Mouse (Mus musculus) CH12.LX (cell line): Measurements from ENCODE around the gene Ifna2. TPM values are rescaled to one million over a fixed set of nuclear protein-coding genes. Genes with fewer than 3 reads are reported as not detected.

Experiments
- DNase-seq: peaks from one replicate; pipeline ENCODE4 v3.0.0-alpha.2; 2013; ENCODE audit errors: extremely low read depth
- H3K27ac ChIP-seq: 2 replicates; pipeline ENCODE4 v1.5.1; 2012; ENCODE audit warnings: low read depth, mild to moderate bottlenecking, control low read depth, moderate library complexity; ENCODE audit not compliant: insufficient read depth
- H3K27me3 ChIP-seq: replicated peaks from 2 replicates; pipeline ENCODE3; 2012; ENCODE audit warnings: inconsistent platforms
- H3K36me3 ChIP-seq, 2 experiments: replicated peaks in 1 of 2; 2 replicates each; pipeline versions ENCODE3 to v1.6.1; 2012; ENCODE audit warnings: inconsistent platforms in 1 of 2, low read length in 1 of 2, mild to moderate bottlenecking in 1 of 2, mixed read lengths in 1 of 2, moderate library complexity in 1 of 2; ENCODE audit not compliant: control insufficient read depth in 1 of 2, insufficient read depth in 1 of 2
- H3K4me1 ChIP-seq, 2 experiments: 2 replicates each; pipeline ENCODE4 v1.6.1; 2012; ENCODE audit warnings: inconsistent platforms in 1 of 2, moderate library complexity in 1 of 2; ENCODE audit not compliant: insufficient read depth in 2 of 2, control insufficient read depth in 1 of 2
- H3K4me2 ChIP-seq: 2 replicates; pipeline ENCODE4 v1.6.1; 2012; ENCODE audit warnings: low read depth, mild to moderate bottlenecking, control low read depth; ENCODE audit not compliant: poor library complexity, insufficient read depth, severe bottlenecking
- H3K4me3 ChIP-seq, 3 experiments: fragments of 150-350 bp in 1 of 3; sonication (generic) in 1 of 3; replicated peaks in 1 of 3; 2 replicates each; pipeline versions ENCODE3 to v1.5.1; 2011 to 2012; ENCODE audit warnings: low read depth in 2 of 3, low read length in 2 of 3, mild to moderate bottlenecking in 2 of 3, moderate library complexity in 2 of 3, control low read depth in 1 of 3, improper control_type of control experiment in 1 of 3, inconsistent platforms in 1 of 3, mixed read lengths in 1 of 3; ENCODE audit not compliant: poor library complexity in 1 of 3
- H3K79me2 ChIP-seq: replicated peaks from 2 replicates; pipeline ENCODE4 v1.6.1; 2012; ENCODE audit warnings: mild to moderate bottlenecking, moderate library complexity; ENCODE audit not compliant: control insufficient read depth, poor library complexity, insufficient read depth, severe bottlenecking; ENCODE audit errors: extremely low read depth
- H3K9ac ChIP-seq: 2 replicates; pipeline ENCODE4 v1.6.1; 2012; ENCODE audit warnings: low read depth, mild to moderate bottlenecking, control low read depth, moderate library complexity; ENCODE audit not compliant: insufficient read depth
- H3K9me3 ChIP-seq: replicated peaks from 2 replicates; pipeline ENCODE3; 2012; ENCODE audit warnings: low read length, inconsistent platforms, mixed read lengths
- BHLHE40 ChIP-seq: IDR thresholded peaks from 2 replicates; pipeline ENCODE4 v1.6.1; 2011; ENCODE audit warnings: mild to moderate bottlenecking, low read depth, low read length, improper control_type of control experiment
- CHD2 ChIP-seq: IDR thresholded peaks from 2 replicates; pipeline ENCODE4 v1.6.1; 2011; ENCODE audit warnings: low read length, improper control_type of control experiment
- CTCF ChIP-seq, 2 experiments: IDR thresholded peaks in 1 of 2; conservative IDR thresholded peaks in 1 of 2; 2 replicates each; pipeline ENCODE4 v1.5.1; 2011 to 2012; ENCODE audit warnings: low read depth in 2 of 2, low read length in 2 of 2, improper control_type of control experiment in 1 of 2, inconsistent platforms in 1 of 2, mild to moderate bottlenecking in 1 of 2, moderate library complexity in 1 of 2
- EP300 ChIP-seq: IDR thresholded peaks from 2 replicates; pipeline ENCODE4 v1.6.1; 2011; ENCODE audit warnings: low read length, improper control_type of control experiment
- GABPA ChIP-seq: IDR thresholded peaks from 2 replicates; pipeline ENCODE4 v1.6.1; 2012; ENCODE audit warnings: low read depth, low read length, improper control_type of control experiment, inconsistent platforms; ENCODE audit not compliant: insufficient replicate concordance
- HCFC1 ChIP-seq: IDR thresholded peaks from 2 replicates; pipeline ENCODE4 v1.6.1; 2012; ENCODE audit warnings: low read depth, mild to moderate bottlenecking, inconsistent platforms, low read length, improper control_type of control experiment
- MAFK ChIP-seq: IDR thresholded peaks from 2 replicates; pipeline ENCODE4 v1.6.1; 2011; ENCODE audit warnings: low read length, improper control_type of control experiment; ENCODE audit not compliant: insufficient replicate concordance
- MAX ChIP-seq: IDR thresholded peaks from 2 replicates; pipeline ENCODE4 v1.6.1; 2011; ENCODE audit warnings: low read length, improper control_type of control experiment
- MAZ ChIP-seq: IDR thresholded peaks from 2 replicates; pipeline ENCODE4 v1.6.1; 2012; ENCODE audit warnings: low read depth, mild to moderate bottlenecking, inconsistent platforms, low read length, improper control_type of control experiment, moderate library complexity
- MEF2A ChIP-seq: IDR thresholded peaks from 2 replicates; pipeline ENCODE4 v1.6.1; 2014; ENCODE audit warnings: low read depth, mild to moderate bottlenecking, inconsistent platforms, low read length, improper control_type of control experiment, borderline replicate concordance
- MXI1 ChIP-seq: IDR thresholded peaks from 2 replicates; pipeline ENCODE4 v1.6.1; 2011; ENCODE audit warnings: mild to moderate bottlenecking, low read depth, low read length, improper control_type of control experiment
- PAX5 ChIP-seq: IDR thresholded peaks from 2 replicates; pipeline ENCODE4 v1.6.1; 2012; ENCODE audit warnings: low read length, inconsistent platforms, mixed read lengths
- POLR2A ChIP-seq: IDR thresholded peaks from 2 replicates; pipeline ENCODE4 v1.6.1; 2011; ENCODE audit warnings: low read depth, mild to moderate bottlenecking, improper control_type of control experiment, low read length
- POLR2AphosphoS2 ChIP-seq: IDR thresholded peaks from 2 replicates; pipeline ENCODE4 v1.6.1; 2011; ENCODE audit warnings: low read depth, low read length, improper control_type of control experiment
- SIN3A ChIP-seq: IDR thresholded peaks from 2 replicates; pipeline ENCODE4 v1.6.1; 2012; ENCODE audit warnings: low read length, improper control_type of control experiment, inconsistent platforms
- SMC3 ChIP-seq: IDR thresholded peaks from 2 replicates; pipeline ENCODE4 v1.6.1; 2011; ENCODE audit warnings: low read depth, low read length, improper control_type of control experiment
- TCF12 ChIP-seq: IDR thresholded peaks from 2 replicates; pipeline ENCODE4 v1.6.1; 2014; ENCODE audit warnings: low read depth, mild to moderate bottlenecking, inconsistent platforms, low read length, improper control_type of control experiment
- USF2 ChIP-seq: conservative IDR thresholded peaks from 2 replicates; pipeline ENCODE4 v1.6.1; 2011; ENCODE audit warnings: low read depth, low read length, improper control_type of control experiment
- ZKSCAN1 ChIP-seq: IDR thresholded peaks from 2 replicates; pipeline ENCODE4 v1.6.1; 2012; ENCODE audit warnings: low read depth, inconsistent platforms, low read length, improper control_type of control experiment, borderline replicate concordance
- ZMIZ1 ChIP-seq: IDR thresholded peaks from 2 replicates; pipeline ENCODE4 v1.6.1; 2012; ENCODE audit warnings: low read depth, mild to moderate bottlenecking, inconsistent platforms, low read length, improper control_type of control experiment
- dilution Hi-C: fragments of 300-500 bp; cut with MboI; formaldehyde crosslinking; loops from 2 replicates; pipeline ENCODE4 v1.14.3; 2020; ENCODE audit warnings: low sequenced_read_pairs; ENCODE audit not compliant: extremely low pct_unique_long_range_greater_than_20kb, extremely low pct_ligation_motif_present
- in situ Hi-C: fragments of 300-500 bp; cut with MboI; formaldehyde crosslinking; loops from 3 replicates; pipeline ENCODE4 v1.14.3; 2019; ENCODE audit warnings: low sequenced_read_pairs, low pct_ligation_motif_present, low pct_unique_long_range_greater_than_20kb, mixed read lengths
- polyA plus RNA-seq: library from polyadenylated mRNA; unstranded; fragments of >175 nt; gene quantifications from 2 replicates; pipeline ENCODE4 v1.2.1, GENCODE M21; 2012; ENCODE audit warnings: low read depth; ENCODE audit not compliant: insufficient read length
- total RNA-seq, 2 experiments: library from RNA; depleted of rRNA; stranded (reverse); fragments of 300-350 nt in 1 of 2; fragments of >200 nt in 1 of 2; gene quantifications; 2 replicates each; pipeline ENCODE4 v1.2.3; 2012 to 2014

Gene Ifna2
- total and polyA plus RNA-seq, 3 experiments: not detected

- dilution Hi-C loops (no loop called here), in situ Hi-C loops (no loop called here)
- Histone ChIP-seq H3K27me3 (peaks cover 7% of the 10 kb centered on the region), H3K9me3 (no peaks in the 10 kb centered on the region), H3K4me3 (no peak overlapping the region), H3K79me2 (no peaks in the 10 kb centered on the region), H3K4me2 (0 out of 2 replicates have a peak overlapping the region, but pooled peaks have one; percentile 22), H3K4me1 (peaks cover 6 to 30% of the 10 kb centered on the region in 2 experiments), H3K27ac (no peak overlapping the region), H3K36me3 (no peaks in the 10 kb centered on the region), H3K9ac (no peak overlapping the region)
- DNase-seq: no peak
- TF ChIP-seq EP300 (peak; percentile 52), HCFC1 (no peak), BHLHE40 (0 out of 2 replicates have a peak, but pooled peaks have one; percentile 13), TCF12 (0 out of 2 replicates have a peak, but pooled peaks have one; percentile 25)
These were observed 15.1 kb upstream of the Ifna2 start for GRCm38 (mm10) chr4:88698781-88699180.

DNA sequence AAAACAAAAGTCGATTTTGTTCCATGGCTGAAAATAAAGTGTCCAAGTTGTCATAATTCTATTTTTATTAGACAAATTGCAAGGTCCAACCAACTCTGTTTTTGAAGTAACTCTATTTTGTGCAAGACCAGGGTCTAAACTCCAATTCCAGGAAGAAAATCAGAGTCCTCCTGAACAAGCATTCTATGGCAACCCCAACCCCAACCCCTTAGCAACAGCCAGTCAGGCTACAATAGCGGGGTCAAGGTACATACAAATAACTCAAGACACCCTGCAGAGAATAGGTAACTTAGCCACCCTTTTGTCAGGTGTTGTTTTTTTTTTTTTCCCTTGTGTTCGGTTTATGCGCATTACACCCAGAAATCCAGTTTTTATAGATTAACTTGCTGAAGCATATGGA is 14.0 kb upstream of the Ifna2 start:
- dilution Hi-C loops (no loop called here), in situ Hi-C loops (no loop called here)
- Histone ChIP-seq H3K27me3 (peaks cover 9% of the 10 kb centered on the region), H3K79me2 (no peaks in the 10 kb centered on the region), H3K4me3 (no peak overlapping the region), H3K9ac (no peak overlapping the region), H3K4me1 (peaks cover 6 to 32% of the 10 kb centered on the region in 2 experiments), H3K9me3 (no peaks in the 10 kb centered on the region), H3K4me2 (no peak overlapping the region), H3K27ac (no peak overlapping the region), H3K36me3 (no peaks in the 10 kb centered on the region)
- no peak for TF ChIP-seq MAX
- TF ChIP-seq ZKSCAN1: no peak
- TF ChIP-seq MAZ: no peak
- TF ChIP-seq ZMIZ1: no peak
- no peak for TF ChIP-seq POLR2AphosphoS2
- no peak for TF ChIP-seq GABPA
- TF ChIP-seq USF2: no peak
- no peak for TF ChIP-seq MEF2A
- no peak for TF ChIP-seq CTCF (conservative IDR thresholded peaks at IDR 0.05 in 1 of 2, IDR thresholded peaks at IDR 0.05 in 1 of 2; ENCODE audit: low read depth in 2 of 2, low read length in 2 of 2)
- no peak for TF ChIP-seq CHD2
- no peak for TF ChIP-seq PAX5
- no peak for TF ChIP-seq POLR2A
- TF ChIP-seq MXI1: no peak
- TF ChIP-seq MAFK: no peak
- no peak for TF ChIP-seq SMC3
- no peak for TF ChIP-seq SIN3A
- no peak for TF ChIP-seq TCF12
- no peak for TF ChIP-seq HCFC1
- DNase-seq: no peak
